Mouse (Mus musculus) midbrain, postnatal 0 days (tissue): ENCODE measurements around the gene Dhh. TPM values are rescaled to one million over a fixed set of nuclear protein-coding genes. Genes with fewer than 3 reads are reported as not detected.
A peak's percentile ranks its signal among the peaks of the same experiment; 100 is the strongest.
"Not testable (repeated sequence)": the region's sequence is repeated elsewhere in the genome, so short reads cannot be mapped to it uniquely, and the experiment has no call there.

Experiments
- ATAC-seq: fragments of 200-750 bp; cut with Nextera tagmentation; 2 replicates; pipeline ENCODE4 v1.8.0; 2017; ENCODE audit warnings: moderate number of reproducible peaks, mild to moderate bottlenecking, moderate TSS enrichment, moderate library complexity; ENCODE audit not compliant: low FRiP score
- DNase-seq: peaks from one replicate; pipeline ENCODE4 v3.0.0-alpha.2; 2015; ENCODE audit warnings: low spot score
- H3K27ac ChIP-seq: fragments of 300-500 bp; sonication (generic); 2 replicates; pipeline ENCODE4 v1.5.1; 2014; ENCODE audit warnings: low read depth, mild to moderate bottlenecking, low read length, mixed read lengths
- H3K27me3 ChIP-seq: fragments of 300-500 bp; sonication (generic); 2 replicates; pipeline ENCODE4 v1.6.1; 2014; ENCODE audit warnings: low read length, control low read depth, mixed read lengths; ENCODE audit not compliant: insufficient read depth
- H3K36me3 ChIP-seq: fragments of 300-500 bp; sonication (generic); 2 replicates; pipeline ENCODE4 v1.6.1; 2014; ENCODE audit warnings: low read length, control low read depth, mixed read lengths; ENCODE audit not compliant: insufficient read depth
- H3K4me1 ChIP-seq: fragments of 300-500 bp; sonication (generic); 2 replicates; pipeline ENCODE4 v1.6.1; 2014; ENCODE audit warnings: mild to moderate bottlenecking, control low read depth, antibody characterized with exemption, low read length, mixed read lengths; ENCODE audit not compliant: insufficient read depth
- H3K4me2 ChIP-seq: fragments of 300-500 bp; sonication (generic); 2 replicates; pipeline ENCODE4 v1.6.1; 2014; ENCODE audit warnings: low read depth, mild to moderate bottlenecking, low read length, mixed read lengths; ENCODE audit not compliant: poor library complexity, severe bottlenecking
- H3K4me3 ChIP-seq: fragments of 300-500 bp; sonication (generic); 2 replicates; pipeline ENCODE4 v1.5.1; 2014; ENCODE audit warnings: low read depth, mild to moderate bottlenecking, low read length, moderate library complexity
- H3K9ac ChIP-seq: fragments of 300-500 bp; sonication (generic); replicated peaks from 2 replicates; pipeline ENCODE4 v1.6.1; 2014; ENCODE audit warnings: mild to moderate bottlenecking, low read length, moderate library complexity, mixed read lengths; ENCODE audit not compliant: poor library complexity, severe bottlenecking
- H3K9me3 ChIP-seq: fragments of 300-500 bp; sonication (generic); 2 replicates; pipeline ENCODE4 v1.6.1; 2016; ENCODE audit warnings: low read length, control low read depth
- CTCF ChIP-seq: IDR thresholded peaks from 2 replicates; pipeline ENCODE4 v1.5.1; 2016; ENCODE audit warnings: antibody characterized with exemption, mild to moderate bottlenecking
- WGBS: fragments of 180-500 bp; shearing (Covaris S2); extraction: QIAGEN DNeasy Blood & Tissue Kit; methylation state at CpG from one replicate; pipeline ENCODE4 v1.1.7; 2014; 5-methylcytosine and 5-hydroxymethylcytosine counted together
- polyA plus RNA-seq: library from polyadenylated mRNA; unstranded; fragments of >200 nt; fragmentation: Nextera tagmentation; extraction: Ambion mirVana; gene quantifications from 2 replicates; pipeline ENCODE4 v1.2.1, GENCODE M21; 2015
- total RNA-seq: library from RNA; depleted of rRNA; stranded (reverse); fragments of >200 nt; gene quantifications from 2 replicates; pipeline ENCODE4 v1.2.3, GENCODE M21; 2014

The Dhh gene
- total and polyA plus RNA-seq, 2 experiments from 2014 or later: 0.22 to 0.38 TPM

GRCm38 (mm10) chr15:98934217-98934839 lies 36.0 kb upstream of the Dhh start, which contains the start of gene Tuba1b:
TSS of gene Tuba1b (minus strand) at chr15:98934565.
- Histone ChIP-seq H3K27me3 (no peaks in the 10 kb centered on the region), H3K4me1 (peaks cover 9% of the 10 kb centered on the region; the same call in 1 of the 2 replicates), H3K27ac (peak within 1 kb of the TSS; percentile 94), H3K36me3 (peaks cover 4% of the 10 kb centered on the region; the same call in 1 of the 2 replicates), H3K9me3 (no peaks in the 10 kb centered on the region), H3K4me2 (peak within 1 kb of the TSS; percentile 91), H3K9ac (peak within 1 kb of the TSS; percentile 83), H3K4me3 (peak within 1 kb of the TSS; percentile 59)
- DNase-seq (peak; percentile 96), ATAC-seq (peak; percentile 95)
- peak; percentile 9; the same call in 1 of the 2 replicates for TF ChIP-seq CTCF
- WGBS: under 1% methylated on average over 44 of the region's 58 CpGs

DNA sequence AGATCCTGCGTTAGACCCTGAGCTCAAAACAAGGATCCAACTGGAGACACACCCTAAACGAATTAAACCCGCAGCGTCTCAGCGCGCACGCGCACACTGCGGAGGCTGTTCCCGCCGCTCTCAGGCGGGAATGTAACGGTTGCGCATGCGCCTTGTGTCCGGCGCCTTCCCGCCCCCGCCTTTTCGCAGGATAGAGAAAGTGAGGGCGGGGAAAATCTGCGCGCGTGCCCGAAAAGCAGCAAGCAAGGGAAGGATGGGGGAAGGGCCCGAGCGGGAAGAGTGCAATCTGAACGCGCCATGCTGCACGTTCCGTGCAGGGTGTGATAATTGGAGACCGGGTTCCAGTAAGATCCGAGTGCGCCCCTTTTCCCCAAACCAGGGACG lies 35.5 kb upstream of the Dhh start:
- 1% methylated on average over 34 of the region's 35 CpGs for WGBS
- H3K9me3 ChIP-seq: no peaks in the 10 kb centered on the region
- DNase-seq (peak; percentile 97), ATAC-seq (peak; percentile 89)
- H3K27me3 ChIP-seq: no peaks in the 10 kb centered on the region
- H3K9ac ChIP-seq: peak overlapping the region; percentile 83
- peaks cover 4% of the 10 kb centered on the region; the same call in 1 of the 2 replicates for H3K36me3 ChIP-seq
- H3K27ac ChIP-seq: peak overlapping the region; percentile 94
- H3K4me2 ChIP-seq: peak overlapping the region; percentile 91
- no peak; the same call in 1 of the 2 replicates for TF ChIP-seq CTCF
- H3K4me3 ChIP-seq: peak overlapping the region; percentile 59
- peaks cover 9% of the 10 kb centered on the region; the same call in 1 of the 2 replicates for H3K4me1 ChIP-seq

DNA sequence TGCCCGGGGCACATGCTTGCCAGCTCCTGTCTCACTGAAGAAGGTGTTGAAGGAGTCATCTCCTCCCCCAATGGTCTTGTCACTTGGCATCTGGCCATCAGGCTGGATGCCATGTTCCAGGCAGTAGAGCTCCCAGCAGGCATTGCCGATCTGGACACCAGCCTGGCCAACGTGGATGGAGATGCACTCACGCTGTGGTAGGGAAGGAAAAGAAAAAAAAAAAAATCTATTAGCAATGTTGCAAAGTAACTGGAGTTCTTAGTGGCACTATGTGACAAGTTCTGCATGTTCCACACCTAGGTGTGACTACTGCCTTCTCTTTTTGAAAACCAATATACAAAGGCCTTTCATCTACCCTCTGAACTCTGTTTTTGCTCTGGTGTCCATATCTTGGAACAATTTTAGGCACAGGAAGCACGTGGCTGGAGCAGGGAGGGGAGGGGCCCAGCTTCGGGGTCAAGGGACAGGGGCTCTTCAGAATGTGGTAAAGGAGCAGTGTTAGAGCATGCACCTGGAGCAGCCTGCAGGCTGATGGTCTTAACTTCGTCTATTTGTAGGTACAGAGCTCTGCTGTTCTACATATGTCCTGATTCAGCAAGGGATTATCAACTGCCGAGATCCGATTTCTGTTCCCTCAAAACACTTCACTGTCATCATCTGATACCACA lies 34.8 kb upstream of the Dhh start:
- DNase-seq: not testable (repeated sequence)

DNA sequence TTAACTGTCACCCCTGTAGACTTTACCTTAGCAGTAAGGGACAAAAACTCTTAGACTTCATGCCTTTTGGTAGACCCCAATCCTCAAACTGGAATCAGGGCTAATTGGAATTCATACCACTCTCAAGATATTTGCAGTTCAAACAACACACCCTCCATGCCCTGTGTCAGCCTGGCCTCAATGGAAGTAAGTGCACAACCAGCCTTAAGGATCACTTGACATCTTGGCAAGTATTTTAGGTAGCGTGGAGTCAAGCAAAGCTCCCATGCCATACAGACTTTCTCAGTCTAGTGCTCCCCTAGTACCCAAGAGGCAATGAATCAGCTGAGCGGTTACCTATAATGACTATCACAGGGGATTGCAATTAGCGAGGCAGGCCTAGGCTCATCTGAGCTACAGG lies 32.7 kb upstream of the Dhh start:
- WGBS: 70% methylated on average over 3 of the region's 3 CpGs
- Histone ChIP-seq H3K36me3 (peaks cover 4% of the 10 kb centered on the region; the same call in 1 of the 2 replicates), H3K4me1 (peaks cover 9% of the 10 kb centered on the region; the same call in 1 of the 2 replicates), H3K9ac (no peak overlapping the region; the same call in 1 of the 2 replicates), H3K4me3 (no peak overlapping the region), H3K4me2 (no peak overlapping the region), H3K27me3 (no peaks in the 10 kb centered on the region), H3K9me3 (no peaks in the 10 kb centered on the region), H3K27ac (no peak overlapping the region)
- TF ChIP-seq CTCF: no peak
- no peak for ATAC-seq
- DNase-seq: no peak

More for the DNA sequence above, 34.8 kb upstream of the Dhh start:
- not testable (repeated sequence) for ATAC-seq, H3K36me3 ChIP-seq, H3K27me3 ChIP-seq, H3K4me1 ChIP-seq, H3K9me3 ChIP-seq
- H3K4me2 ChIP-seq: peak overlapping the region; percentile 91
- H3K27ac ChIP-seq: peak overlapping the region; percentile 94
- peak overlapping the region; percentile 59 for H3K4me3 ChIP-seq
- H3K9ac ChIP-seq: peak overlapping the region; percentile 83
- 11% methylated on average over 8 of the region's 9 CpGs for WGBS

DNA sequence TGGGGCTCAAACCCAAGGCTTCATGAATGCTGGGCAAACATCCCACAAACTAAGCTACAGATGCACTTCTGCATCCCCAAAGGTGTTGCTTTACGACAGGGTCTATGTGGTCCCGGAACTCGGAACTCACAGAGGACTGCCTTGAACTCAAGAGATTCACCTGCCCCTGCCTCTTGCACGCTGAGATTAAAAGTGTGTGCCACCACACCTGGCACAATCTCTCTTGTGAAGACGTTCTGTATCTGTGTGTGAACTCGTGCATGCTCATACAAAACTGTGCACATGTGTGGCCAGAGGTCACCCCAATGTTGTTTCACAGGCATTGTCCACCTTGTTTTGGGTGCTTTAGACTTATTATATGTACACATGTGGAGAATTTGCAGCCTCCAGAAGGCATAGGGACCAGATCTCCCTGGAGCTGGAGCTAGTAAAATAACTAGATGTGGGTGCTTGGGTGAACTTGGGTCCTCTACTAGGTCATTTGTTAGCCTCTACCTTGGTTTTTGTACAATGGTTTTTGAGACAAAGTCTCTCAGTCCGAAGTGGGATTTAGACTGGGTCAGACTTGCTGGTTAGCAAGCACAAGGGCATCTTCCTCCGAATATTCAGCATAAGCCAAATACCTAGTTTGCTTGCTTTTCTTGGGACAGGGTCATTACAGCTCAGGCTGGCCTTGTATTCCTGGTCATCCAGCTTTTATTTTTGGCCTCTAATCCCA lies 31.8 kb upstream of the Dhh start:
- 56% methylated on average over 8 of the region's 8 CpGs for WGBS
- H3K27ac ChIP-seq: no peak overlapping the region

More for the DNA sequence above, 31.8 kb upstream of the Dhh start:
- no peak overlapping the region for H3K4me3 ChIP-seq
- 0 out of 2 replicates have a peak, but pooled peaks cover 4% of the 10 kb centered on the region for H3K4me1 ChIP-seq
- H3K4me2 ChIP-seq: no peak overlapping the region
- 0 out of 2 replicates have a peak overlapping the region, but pooled peaks have one; percentile 13 for H3K9ac ChIP-seq
- H3K27me3 ChIP-seq: no peaks in the 10 kb centered on the region
- ATAC-seq: no peak
- no peak for TF ChIP-seq CTCF
- no peak for DNase-seq
- peaks cover 4% of the 10 kb centered on the region; the same call in 1 of the 2 replicates for H3K36me3 ChIP-seq
- no peaks in the 10 kb centered on the region for H3K9me3 ChIP-seq
